Mouse (Mus musculus) E14TG2a.4 (cell line): ENCODE results near the gene Tex44.

Experiments
- H3K27me3 ChIP-seq: 2 replicates; pipeline ENCODE4 v1.6.1; 2014; ENCODE audit warnings: low read length, control low read depth; ENCODE audit not compliant: insufficient read depth
- H3K36me3 ChIP-seq: 2 replicates; pipeline ENCODE4 v1.6.1; 2014; ENCODE audit warnings: low read length, control low read depth; ENCODE audit not compliant: insufficient read depth
- H3K4me1 ChIP-seq: replicated peaks from 2 replicates; pipeline ENCODE4 v1.6.1; 2014; ENCODE audit warnings: low read depth, low read length, control low read depth
- H3K4me3 ChIP-seq: replicated peaks from 2 replicates; pipeline ENCODE4 v1.5.1; 2014; ENCODE audit warnings: mild to moderate bottlenecking, low read length
- H3K9me3 ChIP-seq: 2 replicates; pipeline ENCODE4 v1.6.1; 2014; ENCODE audit warnings: low read length, control low read depth
- CTCF ChIP-seq: conservative IDR thresholded peaks from 2 replicates; pipeline ENCODE4 v1.5.1; 2014; ENCODE audit warnings: low read length
- NANOG ChIP-seq: IDR thresholded peaks from 2 replicates; pipeline ENCODE4 v1.6.1; 2014; ENCODE audit warnings: borderline replicate concordance, low read length, mixed read lengths
- POU5F1 ChIP-seq: IDR thresholded peaks from 2 replicates; pipeline ENCODE4 v1.6.1; 2014; ENCODE audit warnings: low read length, borderline replicate concordance

The Tex44 gene

DNA sequence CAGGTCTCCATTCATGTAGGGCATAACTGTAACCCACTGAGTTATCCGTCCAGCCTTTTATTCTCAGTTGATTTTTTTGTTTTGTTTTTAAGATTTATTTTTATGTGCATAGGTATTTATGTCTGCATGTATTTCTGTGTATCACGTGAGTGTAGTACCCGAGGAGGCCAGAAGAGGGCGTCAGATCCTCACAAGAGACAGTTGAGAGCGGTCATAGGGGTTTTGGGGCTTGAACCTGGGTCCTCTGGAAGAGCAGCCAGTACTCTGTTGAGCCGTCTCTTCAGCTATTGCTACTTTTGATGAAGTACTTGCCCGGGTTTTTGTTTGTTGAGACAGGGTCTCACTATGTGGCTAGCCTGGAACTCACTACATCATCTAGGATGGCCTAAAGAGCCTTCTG lies 30.2 kb upstream of the Tex44 start:
- TF ChIP-seq NANOG (no peak), CTCF (peak; percentile 84)
- Histone ChIP-seq H3K4me3 (no peak overlapping the region), H3K36me3 (no peaks in the 10 kb centered on the region), H3K27me3 (no peaks in the 10 kb centered on the region), H3K9me3 (no peaks in the 10 kb centered on the region), H3K4me1 (peaks cover 15% of the 10 kb centered on the region)

DNA sequence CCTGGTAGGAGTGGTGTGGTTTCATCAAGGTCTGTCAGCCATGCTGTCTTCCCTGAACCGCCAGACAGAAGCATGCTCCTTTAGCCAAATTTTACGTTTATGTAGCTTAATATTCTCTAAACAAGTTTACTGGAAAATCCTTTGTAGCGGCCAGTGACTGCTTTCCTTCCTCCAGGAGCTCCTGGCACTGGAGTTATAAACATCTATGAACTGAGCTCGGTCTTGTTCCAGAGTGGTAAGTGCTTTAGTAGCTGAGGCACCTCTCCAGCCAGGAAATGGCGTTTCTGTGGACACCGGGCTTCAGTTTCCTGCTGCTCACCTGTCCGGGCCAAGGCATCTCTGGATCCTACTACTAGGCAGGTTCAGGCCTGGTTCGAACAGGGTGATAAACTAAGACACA lies 28.5 kb upstream of the Tex44 start:
- H3K27me3 ChIP-seq, result no peaks in the 10 kb centered on the region
- no peak overlapping the region for H3K4me3 ChIP-seq

GRCm38 (mm10) chr1:86398222-86398621 lies 27.9 kb upstream of the Tex44 start:
- H3K9me3 ChIP-seq, result no peaks in the 10 kb centered on the region
- H3K4me3 ChIP-seq, result no peak overlapping the region
- H3K4me1 ChIP-seq, result peaks cover 8% of the 10 kb centered on the region; the same call in 1 of the 2 replicates
- no peaks in the 10 kb centered on the region for H3K27me3 ChIP-seq
- TF ChIP-seq NANOG, result no peak
- no peak for TF ChIP-seq POU5F1
- TF ChIP-seq CTCF, result no peak
- no peaks in the 10 kb centered on the region for H3K36me3 ChIP-seq

More for the DNA sequence above, 28.5 kb upstream of the Tex44 start:
- H3K36me3 ChIP-seq, result no peaks in the 10 kb centered on the region
- H3K9me3 ChIP-seq, result no peaks in the 10 kb centered on the region
- TF ChIP-seq CTCF (no peak), POU5F1 (no peak)
- peaks cover 8% of the 10 kb centered on the region; the same call in 1 of the 2 replicates for H3K4me1 ChIP-seq

DNA sequence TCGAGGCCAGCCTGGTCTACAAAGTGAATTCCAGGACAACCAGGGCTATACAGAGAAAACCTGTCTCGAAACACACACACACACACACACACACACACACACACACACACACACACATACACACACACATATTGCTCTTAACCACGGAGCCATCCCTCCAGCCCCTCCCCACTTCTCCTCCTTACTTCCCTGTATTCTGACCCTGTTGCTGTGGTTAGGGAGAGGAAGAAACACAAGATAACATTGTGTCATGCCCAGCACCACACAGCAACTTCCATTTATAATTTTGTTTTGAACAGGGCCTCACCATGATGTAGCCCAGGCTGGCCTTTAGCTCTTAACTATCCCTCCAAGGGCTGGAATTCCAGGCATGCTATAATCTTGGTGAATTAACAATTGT lies 26.8 kb upstream of the Tex44 start:
- H3K9me3 ChIP-seq, result no peaks in the 10 kb centered on the region
- no peaks in the 10 kb centered on the region for H3K27me3 ChIP-seq
- no peaks in the 10 kb centered on the region for H3K36me3 ChIP-seq
- no peak overlapping the region for H3K4me3 ChIP-seq
- H3K4me1 ChIP-seq, result peaks cover 8% of the 10 kb centered on the region; the same call in 1 of the 2 replicates
- TF ChIP-seq POU5F1 (no peak), NANOG (no peak), CTCF (no peak)

DNA sequence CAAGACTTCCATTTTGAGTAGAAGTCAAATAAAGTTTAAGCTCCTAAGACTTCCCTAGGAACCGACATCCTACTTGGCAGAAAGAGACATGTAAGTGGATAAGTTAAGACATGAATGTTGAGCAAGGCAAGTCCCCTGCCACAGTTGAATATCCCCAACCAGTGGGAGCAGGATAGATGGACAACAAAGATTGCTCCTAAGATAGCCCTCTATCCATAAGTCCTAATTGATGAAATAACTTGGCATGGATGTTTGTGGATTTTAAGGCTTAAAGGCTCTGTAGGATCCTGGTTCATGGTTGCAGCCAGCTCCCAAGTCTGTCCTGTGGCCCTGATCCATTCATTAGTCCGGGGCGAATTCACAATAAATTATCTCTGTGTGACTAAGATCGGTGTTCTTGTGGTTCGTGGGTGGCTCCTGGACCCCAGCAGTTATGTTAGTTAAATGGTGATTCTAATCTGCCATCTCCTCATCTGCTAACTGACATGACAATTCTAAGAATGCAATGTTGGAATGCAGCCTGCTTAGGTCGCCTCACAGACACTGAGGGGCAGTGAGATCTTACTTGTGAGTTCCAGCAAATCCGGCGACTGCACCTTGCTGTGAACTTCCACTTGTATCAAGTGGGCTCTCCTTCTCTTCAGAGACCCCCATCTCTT lies 25.9 kb upstream of the Tex44 start:
- TF ChIP-seq NANOG (no peak), POU5F1 (no peak), CTCF (no peak)
- H3K36me3 ChIP-seq, result no peaks in the 10 kb centered on the region
- H3K27me3 ChIP-seq, result no peaks in the 10 kb centered on the region
- H3K9me3 ChIP-seq, result no peaks in the 10 kb centered on the region
- no peak overlapping the region for H3K4me3 ChIP-seq
- peaks cover 8% of the 10 kb centered on the region; the same call in 1 of the 2 replicates for H3K4me1 ChIP-seq

DNA sequence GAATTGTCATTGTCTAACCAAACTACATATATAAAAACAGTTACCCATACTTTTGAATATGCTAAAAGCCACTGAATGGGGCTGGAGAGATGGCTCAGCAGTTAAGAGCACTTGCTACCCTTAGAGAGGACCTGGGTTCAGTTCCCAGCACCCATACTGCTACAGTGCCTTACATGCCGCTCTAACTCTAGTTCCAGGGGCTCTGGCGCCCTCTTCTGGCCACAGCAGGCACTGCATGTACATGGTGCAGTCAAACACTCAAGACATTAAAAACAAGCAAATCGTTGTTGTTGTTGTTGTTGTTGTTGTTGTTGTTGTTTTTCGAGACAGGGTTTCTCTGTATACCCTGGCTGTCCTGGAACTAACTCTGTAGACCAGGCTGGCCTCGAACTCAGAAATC lies 21.3 kb upstream of the Tex44 start:
- H3K9me3 ChIP-seq, result no peaks in the 10 kb centered on the region

GRCm38 (mm10) chr1:86406313-86406712 lies 19.8 kb upstream of the Tex44 start:
- no peaks in the 10 kb centered on the region for H3K27me3 ChIP-seq
- no peak for TF ChIP-seq POU5F1
- no peak for TF ChIP-seq NANOG
- TF ChIP-seq CTCF, result no peak
- H3K9me3 ChIP-seq, result no peaks in the 10 kb centered on the region
- peaks cover 10% of the 10 kb centered on the region for H3K4me1 ChIP-seq
- H3K36me3 ChIP-seq, result no peaks in the 10 kb centered on the region
- no peak overlapping the region for H3K4me3 ChIP-seq

More for the DNA sequence above, 21.3 kb upstream of the Tex44 start:
- H3K36me3 ChIP-seq, result no peaks in the 10 kb centered on the region
- H3K4me3 ChIP-seq, result no peak overlapping the region
- H3K4me1 ChIP-seq, result peaks cover 10% of the 10 kb centered on the region
- TF ChIP-seq NANOG, result no peak
- TF ChIP-seq CTCF, result peak; percentile 95
- no peaks in the 10 kb centered on the region for H3K27me3 ChIP-seq

DNA sequence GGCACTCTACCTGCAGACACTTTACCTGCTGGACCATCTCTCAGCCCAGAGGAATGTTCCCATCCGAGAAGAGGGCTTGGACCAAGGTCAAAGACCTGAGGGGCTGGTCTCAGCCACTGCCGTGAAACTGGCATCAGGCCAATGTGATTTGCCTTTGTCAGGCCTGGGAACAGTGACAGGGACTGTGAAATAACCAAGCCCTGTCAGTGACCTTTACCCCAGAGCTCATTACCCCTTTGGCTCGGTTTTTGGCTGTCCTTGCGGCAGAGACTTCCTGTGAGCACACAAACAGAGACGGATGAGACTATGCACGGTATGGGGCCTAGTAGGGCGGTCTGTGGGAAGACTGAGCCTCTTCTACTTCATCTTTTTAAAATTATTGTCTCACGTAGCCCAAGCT lies 19.2 kb upstream of the Tex44 start:
- TF ChIP-seq POU5F1 (no peak), CTCF (no peak), NANOG (no peak)
- Histone ChIP-seq H3K36me3 (no peaks in the 10 kb centered on the region), H3K4me3 (no peak overlapping the region), H3K4me1 (peaks cover 10% of the 10 kb centered on the region), H3K9me3 (no peaks in the 10 kb centered on the region), H3K27me3 (no peaks in the 10 kb centered on the region)

DNA sequence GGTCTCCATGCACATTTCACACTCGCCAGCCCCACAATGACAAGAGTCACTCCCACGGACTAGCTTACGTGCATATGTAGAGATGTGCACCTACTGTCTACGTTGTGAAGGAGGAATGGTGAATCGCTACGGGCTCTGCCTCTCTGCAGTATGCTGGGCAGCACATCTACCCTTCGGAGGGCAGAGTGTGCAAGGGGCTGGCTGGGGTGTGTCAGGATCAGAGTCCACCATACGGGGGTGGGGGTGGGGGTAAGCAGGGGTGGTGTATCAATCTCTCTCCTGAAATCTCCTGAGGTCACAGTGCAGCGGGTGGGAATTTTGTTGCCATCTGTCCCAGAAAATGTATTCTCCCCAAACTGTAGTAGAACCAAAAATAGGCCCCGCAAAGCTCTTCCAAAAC lies 17.6 kb upstream of the Tex44 start:
- H3K27me3 ChIP-seq, result no peaks in the 10 kb centered on the region
- peaks cover 10% of the 10 kb centered on the region for H3K4me1 ChIP-seq
- H3K9me3 ChIP-seq, result no peaks in the 10 kb centered on the region
- H3K4me3 ChIP-seq, result no peak overlapping the region
- TF ChIP-seq CTCF, result no peak
- no peak for TF ChIP-seq NANOG
- TF ChIP-seq POU5F1, result no peak
- no peaks in the 10 kb centered on the region for H3K36me3 ChIP-seq
